Mouse (Mus musculus): Measurements from ENCODE around the gene Xk.

GRCm38 (mm10) chrX:9298413-9298864, 25.9 kb downstream of the Xk start:
- TF ChIP-seq EP300 (optimal IDR thresholded peaks at IDR 0.05) (no peak), CTCF (IDR thresholded peaks at IDR 0.05; ENCODE audit: low read depth) (peak; percentile 18; the same call in 1 of the 2 replicates)

Data from stomach, postnatal 0 days (tissue).